Mouse (Mus musculus) embryonic stem cell, embryonic (primary cell): Measurements from ENCODE around the gene Wnt3.

ENCODE experiments used
- CTCF ChIA-PET, 4 experiments: fragments of 300-600 bp in 2 of 4; fragments of 350-600 bp in 2 of 4; sonication (Branson Sonifier 250); formaldehyde crosslinking; loops; one replicate each; lab custom pipeline; 2022; ENCODE audit warnings: inconsistent platforms in 2 of 4; lab: Charles Lee
- POLR2A ChIA-PET, 4 experiments: fragments of 300-600 bp in 2 of 4; fragments of 350-600 bp in 2 of 4; sonication (Branson Sonifier 250); formaldehyde crosslinking; loops; one replicate each; lab custom pipeline; 2022; ENCODE audit warnings: antibody characterized with exemption in 4 of 4, inconsistent platforms in 1 of 4; lab: Charles Lee

The Wnt3 gene

DNA sequence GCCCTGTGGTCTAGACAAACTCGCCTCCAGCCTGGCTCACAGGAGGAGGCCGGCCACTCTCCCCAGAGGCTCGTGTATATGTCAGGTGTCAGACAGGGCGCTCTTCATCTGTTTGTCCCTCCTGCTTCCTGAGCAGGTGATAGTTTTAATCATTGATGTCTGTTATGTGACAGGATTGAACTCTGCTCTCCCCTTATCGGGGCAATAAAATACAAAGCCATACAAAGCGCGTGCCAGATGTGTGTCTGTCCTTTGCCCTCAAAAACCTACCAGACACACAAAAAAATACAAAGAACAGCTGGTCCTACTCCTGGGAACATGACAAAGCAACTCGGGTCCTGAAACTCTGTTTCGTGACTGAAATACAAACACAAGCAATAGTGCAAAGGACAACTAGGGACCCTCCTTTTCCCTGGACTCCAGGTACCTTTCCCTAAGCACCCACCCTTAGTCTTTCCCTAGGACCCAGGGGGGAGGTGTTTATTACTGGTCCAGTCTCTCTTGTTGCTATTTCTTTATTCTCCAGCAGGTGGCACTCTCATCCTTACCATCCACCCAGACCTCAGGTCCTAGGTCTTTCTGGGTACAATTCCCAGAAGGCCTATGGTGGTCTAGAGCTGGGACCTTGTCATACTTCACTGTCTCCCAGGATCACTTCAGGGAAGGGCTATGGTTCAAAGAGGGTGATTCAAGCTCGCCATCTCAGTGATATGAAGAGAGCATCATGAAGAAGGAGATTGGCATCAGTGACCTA, 10.4 kb upstream of the Wnt3 start:
- POLR2A ChIA-PET: interaction anchor here in 2 of 4 experiments (0.6 to 1.3 kb wide), 3 partner anchors 33 to 400 kb away, joined by 3 to 4 read pairs (median 3); no protein-coding TSS in a partner anchor
- CTCF ChIA-PET: interaction anchor here (0.6 to 2.0 kb wide), 18 partner anchors 9 to 426 kb away, joined by 3 to 7 read pairs (median 3); no protein-coding TSS in a partner anchor

DNA sequence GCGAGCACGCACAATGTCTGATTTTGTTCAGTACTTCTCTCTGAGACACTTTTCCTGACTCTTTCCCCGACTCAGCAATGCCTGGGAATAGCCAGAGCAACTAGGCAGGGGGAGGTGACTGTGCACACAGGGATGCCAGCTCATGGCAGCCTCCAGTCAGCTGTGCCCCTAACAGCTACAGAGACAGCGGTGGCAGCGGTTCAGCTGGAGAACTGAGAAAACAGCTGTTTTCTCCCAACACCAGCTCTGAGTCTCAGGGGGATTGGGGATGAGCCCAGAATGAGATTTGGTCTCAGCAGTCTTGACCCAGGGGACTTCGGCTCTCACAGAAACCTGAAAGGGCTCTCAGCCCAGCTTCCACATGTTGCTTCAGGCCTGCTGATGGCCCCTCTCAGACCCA, 9.3 kb upstream of the Wnt3 start:
- CTCF ChIA-PET: interaction anchor here in 3 of 4 experiments (0.6 to 1.7 kb wide), 15 partner anchors 8 to 1631 kb away, joined by 3 to 9 read pairs (median 3); no protein-coding TSS in a partner anchor
- POLR2A ChIA-PET: interaction anchor here in 2 of 4 experiments (0.5 to 1.3 kb wide), 3 partner anchors 44 to 514 kb away, joined by 3 to 4 read pairs (median 3); no protein-coding TSS in a partner anchor

DNA sequence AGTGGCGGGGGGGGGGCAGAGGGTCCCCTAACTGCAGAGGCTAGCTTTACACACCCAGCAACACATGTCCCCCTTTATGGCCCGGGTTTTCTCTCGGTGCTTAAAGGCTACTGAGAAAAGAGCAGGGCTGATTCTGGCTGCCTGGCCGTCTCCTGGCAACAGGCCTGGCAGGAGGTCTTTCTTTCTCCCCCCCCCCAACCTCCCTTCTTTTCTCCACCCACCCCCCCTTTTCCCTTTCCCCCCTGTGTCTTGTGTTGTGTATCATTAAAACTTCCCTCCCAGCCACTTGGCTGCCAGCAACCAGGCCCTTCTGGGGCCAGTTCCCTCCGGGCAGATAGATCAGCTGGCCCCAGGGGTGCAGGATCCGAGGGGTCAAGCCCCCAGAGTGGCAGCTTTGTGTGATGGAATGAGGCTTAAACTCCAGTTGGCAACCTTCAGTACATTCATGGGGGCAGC, 8.4 kb upstream of the Wnt3 start:
- POLR2A ChIA-PET: interaction anchor here in 2 of 4 experiments (0.7 kb wide), 2 partner anchors 187 to 1787 kb away, joined by 3 to 4 read pairs; no protein-coding TSS in a partner anchor

DNA sequence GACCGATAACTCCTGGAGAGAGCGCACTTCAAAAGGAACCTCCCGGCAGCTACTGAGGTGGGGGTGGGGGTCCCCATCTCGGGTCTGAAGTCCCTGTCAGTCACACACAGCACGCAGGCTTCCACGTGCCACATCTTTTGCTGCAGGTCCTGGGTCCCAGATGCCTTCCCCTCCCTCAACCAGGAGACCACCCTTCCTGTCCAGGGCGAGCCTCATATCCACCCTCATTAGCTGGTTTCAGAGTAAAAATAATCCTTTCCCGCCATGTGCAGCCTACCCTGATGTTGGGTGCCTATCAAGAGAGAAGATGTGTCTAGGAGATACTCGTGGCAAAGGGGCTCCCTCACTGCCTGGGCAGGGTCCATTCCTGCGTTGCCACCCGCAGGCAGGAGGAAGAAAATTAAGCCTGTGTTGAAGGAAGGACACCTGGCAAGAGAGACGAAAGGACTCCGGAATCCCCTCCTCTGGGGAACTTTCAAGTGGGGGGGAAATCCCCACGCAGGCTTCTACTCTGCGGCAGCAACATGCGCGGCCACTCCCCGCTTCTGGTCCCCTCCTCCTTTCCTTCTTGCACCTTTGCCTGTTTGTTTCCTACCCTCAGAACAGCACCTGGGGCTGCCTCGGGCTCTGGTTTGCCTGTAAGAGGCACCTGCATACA, 2.7 kb upstream of the Wnt3 start:
- ChIA-PET CTCF (interaction anchor here in 2 of 4 experiments (0.5 to 1.5 kb wide), 5 partner anchors 12 to 63 kb away, joined by 3 to 8 read pairs (median 6); no protein-coding TSS in a partner anchor), POLR2A (interaction anchor here in 2 of 4 experiments (0.5 to 1.8 kb wide), 2 partner anchors 9 to 168 kb away, joined by 5 to 8 read pairs; no protein-coding TSS in a partner anchor)

More for the DNA sequence above, 8.4 kb upstream of the Wnt3 start:
- CTCF ChIA-PET: interaction anchor here in 3 of 4 experiments (0.6 to 1.7 kb wide), 4 partner anchors 141 to 147 kb away, joined by 3 to 9 read pairs (median 3); no protein-coding TSS in a partner anchor

DNA sequence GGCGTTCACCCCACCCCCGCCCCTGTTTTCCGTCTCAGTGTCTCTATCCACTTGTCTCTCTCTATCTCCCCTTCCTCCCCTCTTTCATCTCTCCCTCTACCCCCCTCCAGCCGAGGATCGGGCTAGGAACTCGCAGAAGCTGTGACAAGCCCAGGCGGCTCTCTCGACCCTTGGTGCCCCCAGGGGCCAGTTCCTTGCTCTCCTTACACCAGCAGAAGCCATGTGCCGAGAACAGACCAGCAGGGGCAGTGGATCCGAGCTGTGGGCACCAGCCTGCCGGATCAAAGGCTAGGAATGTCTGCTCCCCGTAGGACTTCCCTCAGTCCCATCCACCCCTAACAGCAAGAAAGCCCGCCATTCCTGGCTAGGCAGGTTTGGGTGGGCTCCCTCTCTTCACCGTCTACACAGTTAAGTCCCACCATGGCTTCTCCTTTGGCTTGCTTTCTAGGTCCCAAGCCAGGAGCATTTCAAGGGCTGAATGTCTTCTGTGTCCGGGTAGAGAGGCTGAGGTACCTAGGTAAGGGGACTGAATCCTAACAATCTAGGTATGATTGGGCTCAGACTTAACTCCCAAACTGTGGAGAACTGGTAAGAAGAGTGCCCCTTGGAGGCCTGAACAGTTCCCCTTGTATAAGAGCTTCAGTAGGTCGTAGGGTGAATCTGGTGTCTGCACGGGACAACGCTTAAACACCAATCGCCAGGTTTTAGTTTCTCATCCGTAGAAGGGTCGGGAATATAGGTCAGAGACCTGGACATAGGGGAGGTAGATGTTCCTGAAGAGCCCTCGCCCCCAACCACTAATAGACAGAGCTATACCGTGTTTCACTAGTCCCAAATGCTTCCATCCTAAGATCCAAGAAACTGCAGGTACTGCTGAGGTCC, 1.2 kb upstream of the Wnt3 start:
- CTCF ChIA-PET: interaction anchor here (0.5 to 1.5 kb wide), 4 partner anchors 9 to 835 kb away, joined by 3 to 8 read pairs (median 4); partner anchors contain the start of gene Itgb3 (in 1 of the 4)

DNA sequence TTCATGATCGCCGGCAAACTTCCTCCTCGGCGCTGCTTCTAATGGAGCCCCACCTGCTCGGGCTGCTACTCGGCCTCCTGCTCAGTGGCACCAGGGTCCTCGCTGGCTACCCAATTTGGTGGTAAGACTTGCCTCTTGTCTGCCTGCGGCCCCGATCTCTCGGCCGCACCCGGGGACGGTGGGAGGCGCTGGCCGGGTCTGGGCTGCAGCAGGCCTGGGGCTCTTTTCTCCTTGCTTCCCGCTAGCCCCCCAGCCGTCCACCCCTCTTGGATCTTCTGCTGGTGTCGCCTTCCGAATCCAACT, 229 bp downstream of the Wnt3 start:
- ChIA-PET POLR2A (no interaction called here), CTCF (no interaction called here)

More for the DNA sequence above, 1.2 kb upstream of the Wnt3 start:
- POLR2A ChIA-PET: interaction anchor here in 3 of 4 experiments (0.5 to 1.8 kb wide), 7 partner anchors 10 to 190 kb away, joined by 3 to 5 read pairs (median 3); no protein-coding TSS in a partner anchor

DNA sequence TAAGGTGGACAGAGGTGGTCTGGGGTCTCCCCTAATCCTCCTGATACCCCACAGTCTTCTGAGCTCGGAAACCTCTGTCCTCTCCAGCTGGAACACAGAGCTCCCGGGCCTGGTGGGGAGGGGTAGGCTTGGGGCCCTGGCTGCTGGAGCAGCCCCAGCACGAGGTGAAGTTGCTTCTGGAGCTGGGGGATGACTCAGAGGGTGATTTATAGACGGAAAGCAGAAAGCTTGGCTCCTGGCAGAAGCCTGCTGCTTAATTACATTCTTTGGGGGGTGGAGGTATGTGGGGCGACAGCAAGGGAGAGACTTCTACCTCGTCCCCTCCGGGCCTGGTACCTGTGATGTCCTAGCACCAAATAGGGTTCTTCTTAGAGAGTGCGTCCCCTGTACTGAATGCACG, 6.2 kb downstream of the Wnt3 start:
- POLR2A ChIA-PET: interaction anchor here in 1 of 4 experiments (0.6 kb wide), 1 partner anchor 255 kb away, joined by 3 read pairs; no protein-coding TSS in a partner anchor
- CTCF ChIA-PET: interaction anchor here in 1 of 4 experiments (0.6 kb wide), 1 partner anchor 1002 kb away, joined by 3 read pairs; no protein-coding TSS in a partner anchor

DNA sequence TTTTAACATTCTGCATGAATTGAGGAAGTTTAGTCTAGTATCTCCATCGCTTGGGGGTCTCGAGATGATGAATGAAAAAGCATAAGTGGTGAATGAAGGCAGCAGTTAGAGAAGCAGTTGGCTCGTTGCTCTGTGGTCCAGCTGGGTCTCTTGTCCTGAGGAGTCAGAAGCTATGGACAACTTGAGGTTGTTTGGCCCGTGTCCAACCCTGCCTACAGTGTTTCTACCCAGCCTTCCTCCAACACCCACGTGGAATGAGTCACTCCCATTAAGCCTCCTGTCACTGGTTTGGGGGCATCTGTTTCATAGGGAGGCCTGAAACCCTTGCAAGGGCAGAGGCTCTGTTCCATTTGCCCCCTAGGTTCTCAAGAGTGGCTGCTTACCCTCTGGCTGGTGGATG, 16.0 kb downstream of the Wnt3 start:
- POLR2A ChIA-PET: no interaction called here
- CTCF ChIA-PET: interaction anchor here in 1 of 4 experiments (1.2 kb wide), 1 partner anchor 8 kb away, joined by 13 read pairs; no protein-coding TSS in a partner anchor

DNA sequence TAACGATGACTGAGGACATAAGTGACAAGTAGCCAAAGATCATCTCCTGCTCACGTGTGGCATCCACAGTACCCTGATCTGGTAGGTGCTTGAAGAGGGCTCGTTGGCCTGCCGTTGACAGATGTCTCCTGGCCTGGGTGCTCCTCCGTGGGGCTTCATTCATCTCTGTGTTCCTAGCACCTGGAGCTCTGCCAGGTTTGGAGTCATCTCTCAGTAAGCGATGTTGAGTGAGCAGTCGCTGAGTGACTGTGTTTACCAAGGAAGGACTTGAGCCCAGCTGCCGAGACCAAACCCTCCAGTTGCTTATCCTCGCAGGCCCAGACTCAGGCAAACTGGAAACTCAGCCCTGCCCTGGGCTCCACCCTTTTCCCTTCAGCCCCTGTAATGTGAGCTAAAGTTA, 27.2 kb downstream of the Wnt3 start:
- ChIA-PET POLR2A (interaction anchor here in 2 of 4 experiments (0.6 to 0.7 kb wide), 3 partner anchors 14 to 106 kb away, joined by 3 read pairs; no protein-coding TSS in a partner anchor), CTCF (no interaction called here)

DNA sequence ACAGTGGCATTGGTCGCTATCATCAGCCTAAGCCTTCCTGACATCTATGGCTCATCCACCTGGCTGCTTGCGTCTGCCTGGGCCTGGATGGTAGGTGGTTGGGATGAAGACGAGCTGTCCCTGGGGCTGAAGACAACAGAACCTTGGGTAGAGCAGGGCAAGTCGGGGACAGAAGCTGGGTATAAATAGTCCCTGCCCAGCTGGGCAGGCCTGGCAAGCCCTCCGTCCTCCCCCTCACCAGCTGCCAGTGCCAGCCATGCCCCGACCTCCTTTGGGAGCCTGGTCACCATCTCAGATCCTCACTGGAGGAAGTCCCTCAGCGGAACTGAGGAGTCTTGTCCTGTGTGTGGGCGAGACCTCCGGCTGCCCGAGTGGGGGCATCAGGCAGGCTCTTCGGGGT, 30.2 kb downstream of the Wnt3 start:
- ChIA-PET POLR2A (no interaction called here), CTCF (no interaction called here)

DNA sequence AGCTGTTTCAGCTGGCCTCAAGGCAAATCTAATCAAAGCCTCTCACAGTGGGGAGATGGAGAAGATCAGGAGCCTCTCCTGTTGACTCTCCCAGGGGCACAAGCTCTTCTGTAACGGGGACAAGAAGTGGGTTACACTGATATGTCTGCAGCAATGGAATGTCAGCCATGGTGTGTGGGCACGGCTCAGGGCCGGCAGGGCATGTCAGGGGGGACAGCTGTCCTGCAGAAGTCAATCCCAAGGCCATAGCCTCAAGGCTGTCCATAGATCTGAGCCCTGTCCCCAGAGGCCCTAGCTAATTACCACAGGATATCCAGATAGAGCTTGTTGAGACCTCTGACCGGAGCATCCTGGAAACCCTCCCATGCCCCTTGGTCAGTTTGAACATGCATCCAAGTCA, 30.9 kb downstream of the Wnt3 start:
- ChIA-PET CTCF (no interaction called here), POLR2A (no interaction called here)

DNA sequence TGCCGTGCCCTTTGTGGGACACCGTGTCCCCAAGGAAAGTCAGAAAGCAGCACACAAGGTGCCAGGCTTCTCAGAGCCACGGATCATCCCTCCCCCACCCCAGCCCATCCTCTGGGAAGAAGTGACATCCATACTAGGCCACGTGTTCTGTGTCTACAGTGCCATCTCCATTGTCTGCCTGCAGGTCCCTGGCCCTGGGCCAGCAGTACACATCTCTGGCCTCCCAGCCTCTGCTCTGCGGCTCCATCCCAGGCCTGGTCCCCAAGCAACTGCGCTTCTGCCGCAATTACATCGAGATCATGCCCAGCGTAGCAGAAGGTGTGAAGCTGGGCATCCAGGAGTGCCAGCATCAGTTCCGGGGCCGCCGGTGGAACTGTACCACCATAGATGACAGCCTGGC, 34.0 kb downstream of the Wnt3 start:
- POLR2A ChIA-PET: interaction anchor here in 3 of 4 experiments (0.6 to 1.7 kb wide), 6 partner anchors 11 to 1825 kb away, joined by 3 to 4 read pairs (median 3); no protein-coding TSS in a partner anchor
- CTCF ChIA-PET: interaction anchor here in 2 of 4 experiments (0.5 to 0.6 kb wide), 3 partner anchors 43 to 131 kb away, joined by 3 to 4 read pairs (median 4); no protein-coding TSS in a partner anchor

DNA sequence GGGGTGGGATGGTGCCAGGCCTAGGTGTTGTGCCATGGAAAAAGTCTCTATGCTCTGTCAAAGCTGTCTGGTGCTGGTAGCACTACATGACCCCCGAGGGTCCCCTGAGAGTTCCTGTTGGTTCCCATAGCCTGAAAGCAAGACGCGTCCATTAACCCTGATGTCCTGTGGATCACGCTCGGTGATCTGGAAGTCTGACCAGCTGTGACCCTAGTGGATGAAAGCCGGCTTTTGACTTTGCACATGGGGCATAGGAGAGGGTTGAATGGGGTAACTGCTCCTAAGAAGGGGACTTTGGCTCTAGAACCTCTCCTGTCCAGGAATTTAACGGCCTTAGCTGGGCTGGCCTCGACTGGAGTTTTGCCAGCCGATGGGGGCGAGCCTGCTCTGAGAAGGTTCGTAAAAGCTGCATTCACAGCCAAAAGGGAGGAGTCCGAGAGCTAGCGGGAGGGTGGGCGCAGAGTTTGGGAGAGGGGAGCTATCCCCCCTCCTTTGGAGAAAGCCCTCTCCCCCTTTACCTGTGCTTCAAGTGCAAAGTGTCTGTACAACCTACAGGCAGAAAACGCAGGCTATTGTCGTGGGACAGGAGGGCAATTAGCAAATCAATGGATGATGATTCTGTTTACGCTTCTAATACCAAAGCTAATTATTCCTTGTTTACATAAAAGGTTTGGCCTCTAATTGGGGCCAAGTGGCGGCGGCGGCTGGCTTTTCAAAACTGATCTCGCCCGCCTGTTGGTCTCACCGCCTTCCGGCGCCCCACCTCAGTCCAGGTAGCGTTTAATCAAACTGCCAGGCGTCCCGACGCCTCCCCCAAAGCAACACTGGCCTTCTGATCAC, 35.0 kb downstream of the Wnt3 start:
- CTCF ChIA-PET: interaction anchor here in 3 of 4 experiments (0.5 to 0.6 kb wide), 5 partner anchors 44 to 130 kb away, joined by 4 to 7 read pairs (median 4); no protein-coding TSS in a partner anchor
- POLR2A ChIA-PET: interaction anchor here in 3 of 4 experiments (0.5 to 1.7 kb wide), 7 partner anchors 10 to 47 kb away, joined by 3 to 4 read pairs (median 3); no protein-coding TSS in a partner anchor

DNA sequence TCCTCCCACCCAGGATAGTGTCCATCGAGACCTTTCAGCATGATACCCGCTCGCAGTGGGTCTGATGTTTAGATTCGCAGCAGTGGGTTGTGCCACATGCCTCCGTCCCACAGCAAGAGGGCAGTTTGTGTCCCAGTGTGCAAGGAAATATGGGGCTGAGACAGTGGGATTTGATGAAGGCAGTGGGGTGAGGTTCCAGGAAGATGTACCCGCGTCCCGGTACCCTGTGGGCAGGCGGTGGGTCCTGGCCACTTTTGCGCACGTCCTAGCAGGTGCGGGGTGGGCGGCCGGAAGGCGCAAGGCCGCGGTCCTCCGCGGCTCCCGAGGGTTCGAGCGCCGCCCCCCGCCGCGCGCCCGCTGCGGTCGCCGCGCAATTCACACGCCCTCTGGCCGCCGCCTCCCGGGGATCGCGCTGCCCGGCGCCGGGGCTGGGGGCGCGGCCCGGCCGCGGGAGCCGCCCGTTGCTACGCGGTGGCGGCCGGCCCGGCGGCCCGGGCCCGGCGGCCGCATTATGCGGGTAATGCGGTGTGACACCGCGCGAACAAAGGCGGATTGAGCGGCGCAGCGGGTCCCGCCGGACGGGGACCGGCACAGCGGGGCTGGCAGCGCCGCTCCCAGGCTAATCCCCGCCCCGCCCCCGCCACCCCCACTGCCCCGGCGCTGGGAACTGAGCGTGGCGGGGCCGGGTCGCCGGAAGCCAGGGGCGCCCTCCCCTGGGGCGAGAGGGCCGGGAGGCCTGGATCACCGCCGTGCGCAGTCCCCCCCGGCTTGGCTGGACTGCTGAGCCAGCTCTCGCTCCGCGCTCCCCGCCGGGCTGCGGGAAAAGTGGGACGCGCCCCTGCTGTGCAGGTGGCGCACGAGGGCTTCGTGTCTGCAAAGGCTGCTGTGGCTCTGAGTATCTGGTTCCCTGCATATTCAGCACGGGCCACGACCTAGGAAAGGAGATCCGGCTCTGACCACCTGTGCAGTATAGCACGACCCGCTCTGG, 36.0 kb downstream of the Wnt3 start:
- ChIA-PET POLR2A (interaction anchor here in 3 of 4 experiments (0.5 to 1.7 kb wide), 5 partner anchors 11 to 47 kb away, joined by 3 to 4 read pairs (median 3); no protein-coding TSS in a partner anchor), CTCF (interaction anchor here in 3 of 4 experiments (0.5 to 0.6 kb wide), 3 partner anchors 45 to 99 kb away, joined by 4 to 7 read pairs (median 4); no protein-coding TSS in a partner anchor)

DNA sequence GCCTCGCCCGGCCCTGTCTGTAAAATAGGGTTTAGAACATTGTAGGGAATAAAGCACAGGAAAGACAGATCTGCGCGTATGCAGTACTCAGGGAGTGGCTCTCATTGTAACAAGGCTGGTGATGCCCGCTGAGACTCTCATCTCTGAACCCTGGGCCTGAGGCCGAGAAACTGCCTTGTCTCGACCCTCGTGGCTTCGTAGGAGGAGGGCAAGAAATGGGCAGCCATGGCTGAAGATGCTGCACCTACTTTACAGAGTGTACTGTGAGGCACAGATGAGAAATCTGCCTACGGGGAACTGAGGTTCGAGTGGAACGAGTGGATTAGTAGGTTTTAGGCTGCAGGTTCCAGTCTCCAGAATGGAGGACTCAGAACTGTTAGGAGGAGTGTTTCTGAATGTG, 36.7 kb downstream of the Wnt3 start:
- ChIA-PET POLR2A (interaction anchor here in 1 of 4 experiments (1.5 kb wide), 1 partner anchor 42 kb away, joined by 3 read pairs; no protein-coding TSS in a partner anchor), CTCF (interaction anchor here in 1 of 4 experiments (0.6 kb wide), 1 partner anchor 98 kb away, joined by 4 read pairs; no protein-coding TSS in a partner anchor)
